Mouse (Mus musculus) embryonic fibroblast, embryonic 13.5 days (primary cell): ENCODE results near the gene Rpl9-ps6.

Source experiments
- CTCF ChIP-seq: IDR thresholded peaks from 2 replicates; pipeline ENCODE4 v1.5.1; 2011; ENCODE audit warnings: mild to moderate bottlenecking, control low read depth, low read length, moderate library complexity, borderline replicate concordance; ENCODE audit not compliant: insufficient read depth
- POLR2A ChIP-seq: IDR thresholded peaks from 2 replicates; pipeline ENCODE4 v1.6.1; 2011; ENCODE audit warnings: low read depth, mild to moderate bottlenecking, control low read depth, low read length, moderate library complexity

DNA sequence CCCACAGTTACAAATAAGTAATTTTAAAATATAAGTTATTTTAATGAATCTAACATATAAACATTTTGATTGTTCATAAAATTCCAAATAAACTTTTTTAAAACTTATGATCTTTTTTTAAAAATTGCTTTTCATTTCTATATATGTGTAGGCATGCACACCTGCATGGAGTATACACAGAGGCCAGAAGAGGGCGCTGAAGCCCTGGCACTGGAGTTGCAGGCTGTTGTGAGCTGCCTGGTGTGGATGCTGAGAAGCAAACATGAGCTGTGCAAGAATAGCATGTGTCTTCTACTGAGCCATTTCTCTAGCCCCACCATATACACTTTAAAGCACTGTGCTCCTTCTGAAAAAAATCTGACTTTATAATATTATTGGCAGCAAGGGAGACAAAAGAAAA lies 46.1 kb upstream of the Rpl9-ps6 start:
- no peak for TF ChIP-seq POLR2A
- peak; percentile 22; the same call in 1 of the 2 replicates for TF ChIP-seq CTCF
